Mouse (Mus musculus) cerebellum, postnatal 4 days (tissue): ENCODE measurements at regions not wholly inside any gene's neighbourhood (a gene's known extent, or its start where the extent isn't known, plus 50 kb on each side); places are given as distances from the start of the nearest gene placed in this dataset.
A peak's percentile ranks its signal among the peaks of the same experiment; 100 is the strongest.

Source experiments
- DNase-seq, 2 experiments: peaks; one replicate each; pipeline ENCODE4 v3.0.0; 2022; ENCODE audit warnings: low spot score in 2 of 2, mixed read lengths in 1 of 2

- DNase-seq = no peak
These were observed 204.0 kb upstream of the Id2 start for GRCm38 (mm10) chr12:25300804-25301390.

- DNase-seq = no peak
These were observed 202.9 kb upstream of the Id2 start for GRCm38 (mm10) chr12:25299603-25300471.

- no peak for DNase-seq
These were observed 201.8 kb upstream of the Id2 start for GRCm38 (mm10) chr12:25298766-25299165.

- DNase-seq = no peak
These were observed 201.0 kb upstream of the Id2 start for GRCm38 (mm10) chr12:25297960-25298359.

- DNase-seq = no peak
These were observed 199.7 kb upstream of the Id2 start for GRCm38 (mm10) chr12:25296648-25297047.

- no peak for DNase-seq
These were observed 197.5 kb upstream of the Id2 start for GRCm38 (mm10) chr12:25294179-25295025.

GRCm38 (mm10) chr12:25293470-25294178, 196.7 kb upstream of the Id2 start:
- DNase-seq = no peak

- no peak for DNase-seq
These were observed 192.4 kb upstream of the Id2 start for GRCm38 (mm10) chr12:25289381-25289780.

GRCm38 (mm10) chr12:25283808-25284207, 186.9 kb upstream of the Id2 start:
- DNase-seq = no peak

- no peak for DNase-seq
These were observed 184.5 kb upstream of the Id2 start for GRCm38 (mm10) chr12:25281438-25281837.

GRCm38 (mm10) chr12:25273631-25274305, 176.8 kb upstream of the Id2 start:
- DNase-seq = no peak

- DNase-seq = no peak
These were observed 175.8 kb upstream of the Id2 start for GRCm38 (mm10) chr12:25272752-25273125.

GRCm38 (mm10) chr12:25272114-25272751, 175.3 kb upstream of the Id2 start:
- no peak for DNase-seq

GRCm38 (mm10) chr12:25269878-25270277, 172.9 kb upstream of the Id2 start:
- DNase-seq = no peak

GRCm38 (mm10) chr12:25268871-25269850, 172.2 kb upstream of the Id2 start:
- DNase-seq = peak in 1 of 2 experiments; percentile 10

- peak in 1 of 2 experiments; percentile 14 for DNase-seq
These were observed 171.4 kb upstream of the Id2 start for GRCm38 (mm10) chr12:25268323-25268722.

- peak in 1 of 2 experiments; percentile 4 for DNase-seq
These were observed 170.7 kb upstream of the Id2 start for GRCm38 (mm10) chr12:25267572-25268115.

- DNase-seq = peak in 1 of 2 experiments; percentile 18
These were observed 170.0 kb upstream of the Id2 start for GRCm38 (mm10) chr12:25266701-25267571.
